Mouse (Mus musculus) adrenal gland, postnatal 25 days (tissue): ENCODE measurements around the gene Cd70. TPM values are rescaled to one million over a fixed set of nuclear protein-coding genes. Genes with fewer than 3 reads are reported as not detected.
"Not testable (repeated sequence)": the region's sequence is repeated elsewhere in the genome, so short reads cannot be mapped to it uniquely, and the experiment has no call there.

Source experiments
- DNase-seq: peaks from one replicate; pipeline ENCODE4 v3.0.0; 2021; ENCODE audit warnings: mixed read lengths
- total RNA-seq: library from RNA; stranded (reverse); gene quantifications from 2 replicates; pipeline ENCODE4 v1.2.3, GENCODE M21; 2021

The Cd70 gene
- total RNA-seq, 1 experiment from 2014 or later: not detected

DNA sequence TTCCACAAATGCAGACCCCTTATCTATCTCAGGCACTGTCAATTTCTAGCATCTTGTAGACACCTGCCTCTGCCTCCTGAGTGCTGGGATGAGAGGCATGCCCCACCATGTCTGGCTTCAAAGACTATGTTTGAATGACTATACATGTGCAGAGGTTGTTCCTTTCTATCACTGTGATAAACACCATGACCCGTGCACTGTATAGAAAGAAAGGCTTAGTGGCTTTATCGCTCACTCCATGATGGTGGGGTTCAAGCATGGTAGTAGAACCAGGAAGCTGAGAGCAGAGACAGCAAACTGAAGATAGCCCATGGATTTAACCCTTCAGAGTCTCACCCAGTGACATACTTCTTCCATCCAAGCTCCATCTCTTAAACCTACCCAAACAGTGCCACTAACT is 14.9 kb downstream of the Cd70 start:
- DNase-seq: no peak

DNA sequence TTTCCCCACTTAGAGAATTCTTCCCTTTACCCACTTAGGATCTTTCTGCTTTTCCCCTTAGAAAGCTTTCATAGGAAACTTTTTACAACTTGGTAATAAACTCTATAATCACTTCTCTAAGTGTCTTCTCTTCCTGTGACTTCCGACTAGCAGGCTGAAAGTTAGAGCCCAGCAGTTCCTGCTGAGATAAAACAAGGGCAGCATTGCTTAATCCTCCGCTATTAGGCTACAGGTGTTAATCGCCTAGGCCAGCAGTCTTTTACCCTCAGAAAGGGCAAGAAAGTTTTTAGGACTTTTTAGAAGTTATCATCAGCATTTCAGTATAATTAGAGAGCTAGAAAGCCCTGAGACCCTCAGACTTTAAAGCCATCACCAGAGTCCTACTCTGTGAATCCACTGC is 15.6 kb downstream of the Cd70 start:
- not testable (repeated sequence) for DNase-seq

DNA sequence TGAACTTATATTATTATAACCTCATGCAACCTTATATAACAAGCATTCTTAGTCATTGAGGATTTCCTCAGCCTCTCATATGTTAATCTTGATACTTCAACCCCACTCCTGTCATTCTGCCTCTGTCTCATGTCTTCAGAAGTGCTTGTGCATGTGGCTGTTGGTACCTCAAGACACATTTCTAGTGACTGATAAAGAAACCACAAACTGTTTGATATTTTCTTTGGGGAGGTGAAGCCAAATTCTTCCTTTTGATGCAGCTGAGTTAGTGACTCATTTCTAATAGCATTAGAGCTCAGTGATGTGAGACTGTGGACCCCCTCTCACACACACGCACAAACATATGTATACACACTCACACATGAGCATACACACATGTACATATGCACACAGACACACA is 17.8 kb downstream of the Cd70 start:
- DNase-seq: no peak

DNA sequence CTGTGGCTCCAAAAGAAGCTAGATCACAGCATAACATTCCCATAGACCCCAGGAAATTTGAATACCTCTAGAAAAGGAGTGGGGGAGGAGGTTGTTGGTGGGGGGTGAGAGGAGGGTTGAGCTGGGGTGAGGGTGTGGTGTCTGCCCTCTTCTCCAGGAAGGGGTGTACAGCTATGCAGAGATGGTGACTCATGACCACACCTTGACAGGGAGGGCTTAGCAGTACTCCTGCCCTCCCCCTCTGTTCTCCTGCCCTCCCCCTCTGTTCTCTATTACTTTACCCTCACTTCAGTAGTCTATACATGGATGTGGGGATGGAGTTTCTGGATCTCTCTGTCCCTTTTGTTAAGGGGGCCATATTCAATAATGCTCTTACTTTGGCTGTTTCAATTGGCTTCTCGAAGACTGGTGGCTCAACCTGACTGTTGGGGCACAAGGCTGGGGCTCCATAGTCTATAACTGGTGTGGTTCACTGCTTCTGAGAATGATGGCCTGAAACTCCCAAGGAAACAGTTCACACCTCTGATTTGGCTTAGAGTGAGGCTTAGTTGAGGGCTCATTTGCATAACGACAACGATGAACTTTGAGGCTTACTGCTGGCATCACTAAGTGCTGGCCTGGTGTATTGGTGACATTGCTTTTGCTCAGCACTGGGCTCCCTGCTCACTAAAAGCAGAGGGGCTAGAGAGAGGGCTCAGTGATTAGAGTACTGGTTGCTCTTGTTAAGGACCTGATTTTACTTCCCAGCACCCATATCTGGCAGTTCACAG is 23.5 kb downstream of the Cd70 start:
- DNase-seq: no peak

DNA sequence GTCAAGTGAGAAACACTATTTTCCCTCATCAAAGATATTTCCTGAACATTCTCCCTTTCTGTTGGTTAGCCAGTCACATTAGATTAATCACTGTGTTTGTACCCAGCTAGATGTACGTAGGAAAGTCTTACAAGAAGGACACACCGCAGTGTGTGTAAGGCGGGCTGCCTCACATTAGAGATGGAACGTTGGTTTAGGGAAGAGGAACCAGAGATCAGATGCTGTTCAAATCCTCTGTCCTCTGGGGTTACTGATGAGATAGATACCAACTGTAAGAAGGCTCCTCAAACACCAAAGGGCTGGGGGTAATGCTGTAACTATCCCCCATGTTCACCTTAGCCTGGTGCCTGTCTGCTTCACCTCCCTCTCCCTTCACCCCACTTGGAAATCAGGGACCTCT is 24.8 kb downstream of the Cd70 start:
- no peak for DNase-seq

DNA sequence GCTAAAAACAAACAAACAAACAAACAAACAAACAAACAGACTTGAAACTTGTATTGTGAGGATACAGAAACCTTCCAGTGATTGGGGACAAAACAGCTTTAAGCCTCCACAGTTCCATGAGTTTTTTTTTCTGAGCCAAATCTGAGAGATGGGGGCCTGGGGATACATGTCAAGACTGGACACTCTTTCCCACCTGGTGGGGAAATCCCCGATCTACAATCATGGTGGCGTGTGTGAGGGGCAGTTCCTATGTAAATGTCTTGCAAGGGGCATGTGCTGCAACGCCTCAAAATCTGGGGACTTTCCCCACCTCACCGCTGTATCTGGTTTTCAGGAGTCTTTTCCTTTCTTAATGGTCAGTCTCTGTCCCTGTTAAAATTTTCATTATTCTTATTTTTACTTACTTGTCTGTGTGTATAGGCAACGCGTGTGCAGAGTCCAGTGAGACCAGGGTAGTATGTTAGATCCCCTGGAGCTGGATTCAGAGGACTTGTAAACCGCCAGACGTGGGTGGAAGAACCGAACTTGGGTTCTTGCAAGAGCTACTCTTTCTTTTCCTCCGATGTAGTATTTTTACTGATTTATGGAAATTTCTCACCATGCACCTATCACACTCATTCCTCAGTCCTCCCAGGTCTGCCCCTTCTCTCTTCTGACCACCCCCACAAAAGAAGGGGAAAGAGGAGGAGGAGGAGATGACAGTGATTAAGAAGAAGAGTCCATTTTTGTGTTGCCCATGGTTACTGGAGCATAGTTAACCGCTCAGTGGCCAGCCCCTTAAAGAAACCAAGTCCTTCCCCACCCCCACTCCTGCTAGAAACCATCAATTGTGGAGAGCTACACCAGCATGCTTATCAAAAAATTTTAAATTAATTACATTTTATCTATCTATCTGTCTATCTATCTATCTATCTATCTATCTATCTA is 26.1 kb downstream of the Cd70 start:
- no peak for DNase-seq

DNA sequence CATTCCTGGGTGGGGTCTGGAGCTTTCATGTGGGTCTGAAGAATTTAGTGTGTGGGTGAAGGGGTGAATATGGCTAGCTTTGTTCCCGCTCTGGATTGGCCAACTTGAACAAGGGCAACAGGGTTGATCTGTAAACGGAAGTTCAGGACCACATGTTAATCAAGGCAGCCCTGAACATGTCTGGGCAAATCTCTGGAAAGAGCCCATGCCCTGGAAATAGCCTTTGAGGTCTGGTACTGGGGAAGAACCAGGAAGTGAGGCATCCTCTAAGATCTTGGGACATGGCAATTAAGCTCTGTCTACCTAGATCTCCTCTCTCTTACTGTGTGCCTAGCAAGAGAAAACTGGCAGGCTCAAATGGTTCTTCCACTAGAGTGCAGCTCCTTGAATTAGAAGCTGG is 27.7 kb downstream of the Cd70 start:
- DNase-seq: no peak

DNA sequence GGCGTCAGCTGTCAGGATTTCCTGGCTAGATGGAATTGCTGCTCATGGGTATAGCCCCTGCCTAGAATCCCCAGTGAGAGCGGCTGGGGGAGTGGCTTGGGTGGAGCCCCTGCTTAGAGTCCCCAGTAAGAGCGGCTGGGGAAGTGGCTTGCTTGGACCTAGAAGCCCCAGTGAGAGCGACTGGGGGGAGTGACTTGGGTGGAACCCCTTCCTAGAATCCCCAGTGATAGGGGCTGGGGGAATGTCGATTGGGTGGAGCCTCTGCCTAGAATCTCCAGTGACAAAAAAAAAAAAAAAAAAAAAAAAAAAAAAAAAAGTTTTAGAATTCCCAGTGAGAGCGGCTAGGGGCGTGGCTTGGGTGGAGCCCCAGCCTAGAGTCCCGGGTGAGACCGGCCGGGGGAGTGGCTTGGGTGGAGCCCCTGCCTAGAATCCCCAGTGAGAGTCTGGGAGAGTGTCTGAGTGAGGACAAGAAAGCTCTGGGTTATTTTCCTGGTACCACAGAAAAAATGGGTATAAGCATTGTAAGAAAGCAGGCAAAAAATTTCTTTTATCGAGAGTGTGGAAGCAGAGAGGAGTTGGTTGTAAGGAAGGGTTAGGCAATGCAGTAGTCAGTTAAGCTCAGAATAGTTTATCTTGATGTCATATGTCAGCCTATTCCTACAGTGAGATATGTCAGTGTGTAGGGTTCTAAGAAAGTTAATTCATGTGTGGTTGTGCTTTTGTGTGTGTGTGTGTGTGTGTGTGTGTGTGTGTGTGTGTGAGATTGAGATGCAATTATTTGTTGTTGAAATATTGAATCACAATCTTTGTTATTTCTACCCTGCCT is 30.8 kb downstream of the Cd70 start:
- DNase-seq: peak; percentile 35

DNA sequence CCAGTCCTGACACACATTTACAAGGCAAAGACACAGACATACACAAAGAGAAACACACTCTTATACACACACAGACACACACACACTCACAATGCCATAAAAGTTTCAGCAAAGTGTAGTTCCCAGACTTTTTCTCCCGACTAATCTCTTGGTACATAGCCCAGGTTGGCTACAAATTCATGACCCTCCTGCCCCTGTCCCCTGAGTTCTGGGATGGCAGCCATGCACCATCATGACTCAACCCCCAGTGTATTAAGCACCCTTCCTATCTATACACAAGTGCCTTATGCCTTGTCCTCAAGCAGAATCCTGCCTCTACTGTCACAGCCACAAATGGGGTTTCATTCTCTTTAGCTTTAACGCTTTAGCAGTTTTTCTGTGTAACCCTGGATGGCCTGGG is 32.8 kb downstream of the Cd70 start:
- DNase-seq: no peak

DNA sequence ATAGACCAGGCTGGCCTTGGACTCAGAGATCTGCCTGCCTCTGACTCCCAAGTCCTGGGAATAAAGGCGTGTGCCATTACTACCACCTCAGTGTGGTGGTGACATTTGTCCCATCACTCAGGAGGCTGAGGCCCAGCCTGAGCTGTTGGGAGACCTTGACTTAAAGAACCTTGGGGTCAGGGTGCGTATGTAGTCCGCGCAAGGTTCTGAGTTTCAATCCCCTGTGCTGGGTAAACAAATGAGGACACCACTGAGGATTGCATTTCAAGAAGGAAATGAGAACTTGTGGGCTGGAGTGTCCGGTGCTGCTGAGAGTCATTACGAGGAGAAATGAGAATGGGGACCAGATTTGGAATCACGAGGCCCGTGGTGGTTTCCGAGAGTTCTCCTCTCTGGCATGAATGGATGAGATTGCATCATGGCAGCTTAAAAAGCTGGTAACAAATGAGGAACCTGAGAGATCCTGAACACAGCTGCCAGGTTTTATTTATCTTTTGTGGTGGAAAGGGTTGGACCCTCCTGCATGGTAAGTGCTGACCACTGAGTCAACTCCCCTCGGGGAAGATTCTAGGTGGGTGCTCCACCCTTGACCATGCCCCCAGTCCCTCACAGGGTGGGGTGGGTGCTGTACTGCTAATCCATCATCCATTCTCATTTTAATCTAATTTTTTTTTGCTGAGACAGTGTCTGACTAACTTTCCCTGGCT is 36.7 kb downstream of the Cd70 start:
- no peak for DNase-seq

DNA sequence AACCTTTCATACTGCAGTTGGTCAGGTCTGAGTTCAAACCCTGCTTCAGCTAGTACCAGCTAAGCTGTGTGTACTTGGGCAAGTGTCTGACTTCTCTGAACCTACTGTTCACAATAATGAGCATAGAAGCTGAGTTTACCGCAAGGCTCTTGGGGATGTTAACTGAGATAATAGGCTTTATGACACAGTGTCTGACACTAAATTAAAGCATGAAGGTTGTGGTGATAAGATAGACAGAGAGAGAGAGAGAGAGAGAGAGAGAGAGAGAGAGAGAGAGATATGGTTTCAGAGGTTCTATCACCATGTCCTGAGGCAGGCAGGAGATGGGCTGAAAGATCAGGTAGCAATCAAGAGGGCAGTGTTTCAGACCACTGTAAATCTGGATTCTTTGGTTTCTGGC is 39.6 kb downstream of the Cd70 start:
- no peak for DNase-seq

DNA sequence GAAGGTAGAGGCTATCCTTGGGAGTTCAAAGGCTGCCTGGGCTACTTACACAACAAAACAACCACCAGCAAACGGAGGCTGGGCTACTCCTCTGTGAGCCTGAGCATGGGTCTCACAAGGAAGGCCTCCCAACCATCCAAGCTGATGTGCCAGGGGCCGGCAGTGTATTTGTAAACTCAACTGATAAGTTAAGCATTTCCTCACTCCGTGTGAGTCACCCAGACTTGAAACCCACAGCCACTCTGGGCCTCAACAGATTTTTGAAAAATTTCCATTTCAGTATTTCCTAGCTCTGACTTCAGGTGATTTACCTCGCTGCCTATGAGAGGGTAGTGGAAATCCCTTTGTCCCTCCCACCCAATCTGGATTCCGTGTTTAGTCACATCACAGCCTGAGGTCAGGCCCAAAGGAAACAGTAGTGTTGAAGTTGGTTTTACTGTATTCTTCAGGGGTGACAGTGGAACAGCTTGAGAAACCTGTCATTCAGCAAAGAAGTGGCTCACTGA is 40.9 kb downstream of the Cd70 start:
- DNase-seq: no peak

DNA sequence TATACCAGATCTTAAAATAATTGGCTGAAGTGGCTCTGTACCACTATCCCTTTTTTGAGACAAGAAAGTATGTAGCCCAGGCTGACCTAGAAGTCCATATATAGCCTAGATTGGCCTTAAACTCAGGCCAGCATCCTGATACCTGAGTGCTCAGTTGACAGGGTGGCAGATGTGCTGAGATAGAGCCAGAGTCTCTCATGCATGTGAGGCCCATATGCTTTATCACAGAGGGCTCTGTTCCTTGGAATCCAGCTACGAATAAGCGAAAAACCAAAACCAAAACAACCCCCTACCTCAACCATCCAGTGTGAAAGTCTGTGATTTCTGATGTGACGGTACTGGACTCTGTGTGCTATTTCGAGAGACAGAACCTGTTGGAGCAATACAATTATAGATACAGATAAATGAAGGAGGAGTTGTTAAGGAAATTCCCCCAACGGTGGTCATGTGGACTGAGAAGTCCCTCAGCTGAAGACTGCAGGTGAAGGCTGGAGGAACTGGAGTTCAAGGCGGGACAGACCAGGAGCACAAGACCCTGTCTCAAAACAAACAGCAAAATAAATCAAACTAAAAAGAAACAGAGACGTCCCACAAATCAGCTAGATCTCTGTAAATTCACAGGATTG is 41.4 kb downstream of the Cd70 start:
- DNase-seq: no peak

DNA sequence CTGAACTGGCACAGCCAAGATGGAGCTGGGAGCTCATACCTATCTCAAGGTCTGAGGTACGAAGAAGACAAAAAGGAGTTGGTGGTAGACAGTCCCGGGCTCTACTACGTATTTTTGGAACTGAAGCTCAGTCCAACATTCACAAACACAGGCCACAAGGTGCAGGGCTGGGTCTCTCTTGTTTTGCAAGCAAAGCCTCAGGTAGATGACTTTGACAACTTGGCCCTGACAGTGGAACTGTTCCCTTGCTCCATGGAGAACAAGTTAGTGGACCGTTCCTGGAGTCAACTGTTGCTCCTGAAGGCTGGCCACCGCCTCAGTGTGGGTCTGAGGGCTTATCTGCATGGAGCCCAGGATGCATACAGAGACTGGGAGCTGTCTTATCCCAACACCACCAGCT is 42.5 kb downstream of the Cd70 start:
- DNase-seq: no peak

DNA sequence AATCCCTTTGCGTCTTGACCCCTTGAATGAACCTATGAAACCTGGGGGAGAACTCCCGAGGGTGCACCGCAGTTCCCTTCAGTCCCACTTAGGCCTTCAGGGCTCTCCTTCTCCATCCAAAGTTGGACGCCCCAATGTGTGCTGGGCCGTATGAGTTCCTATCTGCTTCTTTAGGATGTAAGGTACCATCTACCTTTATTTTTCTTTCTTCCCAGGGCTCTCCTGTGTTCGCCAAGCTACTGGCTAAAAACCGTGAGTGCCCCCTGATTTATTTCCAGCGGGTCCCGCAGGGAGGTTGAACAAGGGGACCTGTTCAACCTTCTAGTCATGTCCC is 43.6 kb downstream of the Cd70 start:
- no peak for DNase-seq

DNA sequence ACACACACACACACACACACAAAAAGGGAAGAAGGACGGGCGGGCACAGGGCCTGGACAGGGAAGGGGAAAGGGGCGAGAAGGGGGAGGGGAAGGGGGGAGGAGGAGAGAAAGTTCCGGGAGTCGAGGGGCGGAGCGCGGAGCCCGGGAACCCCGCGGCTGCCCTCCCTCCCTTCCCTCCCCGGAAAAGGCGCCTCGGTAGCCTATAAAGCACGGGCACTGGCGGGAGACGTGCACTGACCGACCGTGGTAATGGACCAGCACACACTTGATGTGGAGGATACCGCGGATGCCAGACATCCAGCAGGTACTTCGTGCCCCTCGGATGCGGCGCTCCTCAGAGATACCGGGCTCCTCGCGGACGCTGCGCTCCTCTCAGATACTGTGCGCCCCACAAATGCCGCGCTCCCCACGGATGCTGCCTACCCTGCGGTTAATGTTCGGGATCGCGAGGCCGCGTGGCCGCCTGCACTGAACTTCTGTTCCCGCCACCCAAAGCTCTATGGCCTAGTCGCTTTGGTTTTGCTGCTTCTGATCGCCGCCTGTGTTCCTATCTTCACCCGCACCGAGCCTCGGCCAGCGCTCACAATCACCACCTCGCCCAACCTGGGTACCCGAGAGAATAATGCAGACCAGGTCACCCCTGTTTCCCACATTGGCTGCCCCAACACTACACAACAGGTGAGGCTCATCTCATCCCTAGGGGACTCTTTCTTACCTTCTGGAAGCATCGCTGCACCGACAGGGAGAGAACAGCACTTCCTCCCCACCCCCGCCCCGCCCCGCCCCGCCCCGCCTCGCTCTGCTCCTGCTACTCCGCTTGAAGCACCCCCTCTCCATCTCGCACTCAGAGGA is 44.2 kb downstream of the Cd70 start, which contains the start of gene Tnfsf9:
Tnfsf9 (plus strand) TSS at position 145 of the 854 bp plus-strand sequence.
- peak; percentile 15 for DNase-seq

DNA sequence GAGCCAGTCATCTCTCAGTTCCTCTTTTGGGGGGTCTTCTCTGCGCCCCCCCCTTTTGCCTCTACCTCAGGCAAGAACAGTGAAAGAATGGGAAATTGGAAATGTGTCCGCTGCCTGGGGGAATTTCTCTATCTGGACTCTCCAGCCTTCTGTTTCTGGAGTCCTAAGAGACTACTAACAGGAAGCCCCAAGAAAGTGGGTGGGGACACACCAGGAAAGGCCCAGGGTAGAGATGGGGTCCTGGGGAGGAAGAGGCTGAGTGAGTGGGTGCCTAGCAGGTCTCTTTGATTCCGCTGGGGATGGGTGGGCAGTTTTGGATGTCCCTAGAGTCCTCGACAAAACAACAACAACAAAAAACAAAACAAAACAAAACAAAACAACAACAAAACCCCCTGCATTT is 45.1 kb downstream of the Cd70 start:
- DNase-seq: no peak

DNA sequence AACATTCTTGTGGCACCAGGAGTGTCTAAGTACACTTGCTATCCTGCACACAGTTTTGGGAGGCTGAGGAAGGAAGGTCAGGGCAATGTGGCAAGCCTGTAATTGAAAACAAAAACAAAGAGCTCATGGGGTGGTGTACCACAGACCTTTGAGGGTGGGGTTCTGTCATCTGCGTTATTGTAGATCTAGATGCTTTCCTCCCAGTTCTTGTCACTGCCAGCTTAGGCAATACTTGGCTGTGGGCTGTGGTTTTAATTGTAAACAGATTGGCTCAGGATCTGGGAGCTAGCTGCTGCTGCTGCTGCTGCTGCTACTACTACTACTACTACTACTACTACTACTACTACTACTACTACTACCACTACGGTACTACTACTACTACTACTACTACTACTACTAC is 47.3 kb downstream of the Cd70 start:
- no peak for DNase-seq

DNA sequence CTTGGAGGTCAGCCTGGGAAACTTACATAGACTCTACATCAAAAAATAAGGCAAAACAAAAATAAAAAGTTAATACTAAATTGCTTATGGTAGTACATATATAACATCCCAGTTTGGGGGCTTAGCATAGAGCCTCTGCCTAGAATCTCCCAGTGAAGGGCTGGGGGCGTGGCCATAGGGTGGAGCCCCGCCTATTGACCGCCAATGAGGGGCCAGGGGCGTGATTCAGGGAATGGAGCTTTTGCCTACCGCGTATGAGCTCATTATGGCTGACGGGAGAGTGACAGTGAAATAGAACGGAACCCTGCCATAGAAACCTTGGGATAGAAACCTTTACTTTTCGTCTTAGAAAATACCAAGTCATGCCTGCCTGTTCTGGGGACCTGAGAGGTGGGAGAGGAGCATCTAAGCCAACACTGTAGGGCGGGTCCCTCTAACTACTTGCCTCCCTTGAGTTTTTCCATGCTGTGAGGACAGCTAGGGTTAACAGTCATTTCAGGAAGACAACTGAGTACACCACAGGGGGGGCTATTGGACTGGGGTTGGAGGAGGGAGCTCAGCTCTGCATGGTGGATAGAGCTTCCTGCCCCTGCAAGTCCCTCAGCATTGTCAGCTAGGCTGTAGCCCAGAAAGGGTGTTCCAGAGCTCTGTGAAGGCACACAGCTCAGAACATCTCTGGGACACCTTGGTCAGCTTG is 49.8 kb downstream of the Cd70 start:
- DNase-seq: peak; percentile 21

DNA sequence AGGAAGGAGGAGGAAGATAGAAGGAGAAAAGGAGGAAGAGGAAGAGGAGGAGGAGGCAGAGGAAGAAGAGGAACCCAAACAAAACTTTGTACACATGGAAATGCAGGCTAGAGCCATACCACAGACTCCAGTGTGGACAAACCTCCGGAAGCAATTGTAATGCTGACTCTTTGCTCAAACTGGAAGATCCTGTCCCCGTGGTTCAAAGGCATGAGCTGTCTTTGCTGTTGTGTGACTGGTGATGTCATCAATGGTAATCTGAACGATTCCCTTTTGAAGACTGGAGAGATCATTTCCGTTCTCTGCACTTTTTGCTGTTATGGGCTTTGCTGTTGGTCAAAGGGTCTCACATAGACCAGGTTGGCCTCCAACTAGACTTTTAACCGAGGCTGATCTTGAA is 51.3 kb downstream of the Cd70 start:
- no peak for DNase-seq
